Mouse (Mus musculus) midbrain, embryonic 11.5 days (tissue): Measurements from ENCODE around the gene Smap1. TPM values are rescaled to one million over a fixed set of nuclear protein-coding genes. Genes with fewer than 3 reads are reported as not detected.

Experiments used
- ATAC-seq: fragments of 200-750 bp; cut with Nextera tagmentation; 2 replicates; pipeline ENCODE4 v1.8.0; 2017; ENCODE audit warnings: moderate TSS enrichment, moderate library complexity; ENCODE audit not compliant: low FRiP score
- DNase-seq: peaks from one replicate; pipeline ENCODE4 v3.0.0; 2015; ENCODE audit warnings: low spot score; ENCODE audit errors: missing footprints
- H3K27ac ChIP-seq: fragments of 300-500 bp; sonication (generic); 2 replicates; pipeline ENCODE4 v1.5.1; 2014; ENCODE audit warnings: low read depth, low read length
- H3K27me3 ChIP-seq: fragments of 300-500 bp; sonication (generic); 2 replicates; pipeline ENCODE4 v1.6.1; 2014; ENCODE audit warnings: mild to moderate bottlenecking, low read length, moderate library complexity, mixed read lengths; ENCODE audit not compliant: control insufficient read depth, insufficient read depth
- H3K36me3 ChIP-seq: fragments of 300-500 bp; sonication (generic); 2 replicates; pipeline ENCODE4 v1.6.1; 2014; ENCODE audit warnings: mild to moderate bottlenecking, low read length, moderate library complexity, mixed read lengths; ENCODE audit not compliant: control insufficient read depth, insufficient read depth
- H3K4me1 ChIP-seq: fragments of 300-500 bp; sonication (generic); 2 replicates; pipeline ENCODE4 v1.6.1; 2014; ENCODE audit warnings: low read length; ENCODE audit not compliant: control insufficient read depth, insufficient read depth
- H3K4me2 ChIP-seq: fragments of 300-500 bp; sonication (generic); 2 replicates; pipeline ENCODE4 v1.6.1; 2014; ENCODE audit warnings: mild to moderate bottlenecking, moderate library complexity
- H3K4me3 ChIP-seq: fragments of 300-500 bp; sonication (generic); 2 replicates; pipeline ENCODE4 v1.5.1; 2014; ENCODE audit warnings: low read depth, low read length
- H3K9ac ChIP-seq: fragments of 300-500 bp; sonication (generic); 2 replicates; pipeline ENCODE4 v1.6.1; 2014; ENCODE audit warnings: low read length
- H3K9me3 ChIP-seq: fragments of 300-500 bp; sonication (generic); 2 replicates; pipeline ENCODE4 v1.6.1; 2016; ENCODE audit warnings: low read length; ENCODE audit not compliant: control insufficient read depth
- WGBS: fragments of 180-500 bp; shearing (Covaris S2); extraction: QIAGEN DNeasy Blood & Tissue Kit; methylation state at CpG from one replicate; pipeline ENCODE4 v1.1.7; 2014; 5-methylcytosine and 5-hydroxymethylcytosine counted together
- polyA plus RNA-seq: library from polyadenylated mRNA; unstranded; fragments of >200 nt; fragmentation: Nextera tagmentation; extraction: Ambion mirVana; gene quantifications from 2 replicates; pipeline ENCODE4 v1.2.1, GENCODE M21; 2014

The Smap1 gene
- polyA plus RNA-seq, 1 experiment from 2014 or later = 63.3 TPM

- H3K9ac ChIP-seq = no peak overlapping the region
- peak; percentile 77 for DNase-seq
- H3K4me2 ChIP-seq = no peak overlapping the region
- WGBS = 95% methylated on average over 7 of the region's 7 CpGs
- H3K9me3 ChIP-seq = no peaks in the 10 kb centered on the region
- no peak for ATAC-seq
- H3K4me3 ChIP-seq = no peak overlapping the region
- H3K27ac ChIP-seq = no peak overlapping the region
- H3K36me3 ChIP-seq = no peaks in the 10 kb centered on the region
- no peaks in the 10 kb centered on the region for H3K27me3 ChIP-seq
- no peaks in the 10 kb centered on the region for H3K4me1 ChIP-seq
Observed at GRCm38 (mm10) chr1:23865566-23865965, 56.6 kb downstream of the Smap1 start.

- WGBS = 91% methylated on average over 2 of the region's 2 CpGs
- Histone ChIP-seq H3K27me3 (no peaks in the 10 kb centered on the region), H3K4me1 (no peaks in the 10 kb centered on the region), H3K9me3 (no peaks in the 10 kb centered on the region), H3K27ac (no peak overlapping the region), H3K4me3 (no peak overlapping the region), H3K36me3 (no peaks in the 10 kb centered on the region; the same call in 1 of the 2 replicates), H3K4me2 (no peak overlapping the region), H3K9ac (no peak overlapping the region)
- no peak for ATAC-seq
- no peak for DNase-seq
Observed at GRCm38 (mm10) chr1:23860944-23861343, 61.2 kb downstream of the Smap1 start.

GRCm38 (mm10) chr1:23855623-23856022 is 66.5 kb downstream of the Smap1 start:
- no peaks in the 10 kb centered on the region for H3K9me3 ChIP-seq
- H3K27me3 ChIP-seq = no peaks in the 10 kb centered on the region
- no peaks in the 10 kb centered on the region; the same call in 1 of the 2 replicates for H3K36me3 ChIP-seq
- no peak overlapping the region for H3K4me2 ChIP-seq
- no peak for ATAC-seq
- no peak overlapping the region for H3K27ac ChIP-seq
- no peak for DNase-seq
- no peak overlapping the region for H3K9ac ChIP-seq
- 93% methylated on average over 3 of the region's 3 CpGs for WGBS
- H3K4me1 ChIP-seq = no peaks in the 10 kb centered on the region
- H3K4me3 ChIP-seq = no peak overlapping the region

GRCm38 (mm10) chr1:23846044-23846680 is 76.0 kb downstream of the Smap1 start:
- no peak overlapping the region for H3K4me2 ChIP-seq
- H3K9ac ChIP-seq = no peak overlapping the region
- 82% methylated on average over 10 of the region's 10 CpGs for WGBS
- no peak overlapping the region for H3K27ac ChIP-seq
- H3K36me3 ChIP-seq = no peaks in the 10 kb centered on the region
- H3K4me3 ChIP-seq = no peak overlapping the region
- no peaks in the 10 kb centered on the region for H3K4me1 ChIP-seq
- no peaks in the 10 kb centered on the region for H3K9me3 ChIP-seq
- DNase-seq (no peak), ATAC-seq (no peak)
- no peaks in the 10 kb centered on the region for H3K27me3 ChIP-seq

GRCm38 (mm10) chr1:23845007-23845406 is 77.1 kb downstream of the Smap1 start:
- Histone ChIP-seq H3K27me3 (no peaks in the 10 kb centered on the region), H3K4me1 (no peaks in the 10 kb centered on the region), H3K4me2 (no peak overlapping the region), H3K9me3 (no peaks in the 10 kb centered on the region), H3K36me3 (no peaks in the 10 kb centered on the region), H3K27ac (no peak overlapping the region), H3K9ac (no peak overlapping the region), H3K4me3 (no peak overlapping the region)
- DNase-seq = no peak
- ATAC-seq = no peak
- WGBS = 95% methylated on average over 10 of the region's 10 CpGs

GRCm38 (mm10) chr1:23843790-23844189 is 78.3 kb downstream of the Smap1 start:
- no peak overlapping the region for H3K27ac ChIP-seq
- H3K9me3 ChIP-seq = no peaks in the 10 kb centered on the region
- H3K9ac ChIP-seq = no peak overlapping the region
- WGBS = 91% methylated on average over 7 of the region's 7 CpGs
- no peak overlapping the region for H3K4me3 ChIP-seq
- ATAC-seq (no peak), DNase-seq (no peak)
- H3K4me2 ChIP-seq = no peak overlapping the region
- H3K4me1 ChIP-seq = no peaks in the 10 kb centered on the region
- no peaks in the 10 kb centered on the region for H3K36me3 ChIP-seq
- H3K27me3 ChIP-seq = no peaks in the 10 kb centered on the region

- no peak overlapping the region for H3K4me3 ChIP-seq
- no peaks in the 10 kb centered on the region for H3K36me3 ChIP-seq
- WGBS = 67% methylated on average over 3 of the region's 3 CpGs
- no peak for ATAC-seq
- H3K27me3 ChIP-seq = no peaks in the 10 kb centered on the region
- no peak overlapping the region for H3K4me2 ChIP-seq
- no peak for DNase-seq
- H3K9ac ChIP-seq = no peak overlapping the region
- H3K4me1 ChIP-seq = no peaks in the 10 kb centered on the region
- no peak overlapping the region for H3K27ac ChIP-seq
- H3K9me3 ChIP-seq = no peaks in the 10 kb centered on the region
Observed at GRCm38 (mm10) chr1:23842629-23843028, 79.5 kb downstream of the Smap1 start.

GRCm38 (mm10) chr1:23840924-23841323 is 81.2 kb downstream of the Smap1 start:
- Histone ChIP-seq H3K9me3 (no peaks in the 10 kb centered on the region), H3K36me3 (no peaks in the 10 kb centered on the region), H3K4me3 (no peak overlapping the region), H3K9ac (no peak overlapping the region), H3K4me2 (no peak overlapping the region), H3K27me3 (no peaks in the 10 kb centered on the region), H3K4me1 (no peaks in the 10 kb centered on the region), H3K27ac (no peak overlapping the region)
- no peak for ATAC-seq
- DNase-seq = no peak

- 92% methylated on average over 4 of the region's 4 CpGs for WGBS
Observed at GRCm38 (mm10) chr1:23836630-23837029, 85.5 kb downstream of the Smap1 start.

More at GRCm38 (mm10) chr1:23836630-23837029, 85.5 kb downstream of the Smap1 start:
- Histone ChIP-seq H3K9me3 (no peaks in the 10 kb centered on the region), H3K4me2 (no peak overlapping the region), H3K27ac (no peak overlapping the region), H3K27me3 (no peaks in the 10 kb centered on the region), H3K4me1 (no peaks in the 10 kb centered on the region), H3K36me3 (no peaks in the 10 kb centered on the region), H3K4me3 (no peak overlapping the region), H3K9ac (no peak overlapping the region)
- ATAC-seq (no peak), DNase-seq (no peak)
